Mouse (Mus musculus): ENCODE measurements around the gene Llgl2.

Llgl2 gene

GRCm38 (mm10) chr11:115903384-115904230 lies 79.8 kb downstream of the Llgl2 start:
- no peak for DNase-seq (ENCODE audit: low spot score in 2 of 2)

GRCm38 (mm10) chr11:115904231-115904955 lies 80.5 kb downstream of the Llgl2 start:
- no peak for DNase-seq (ENCODE audit: low spot score in 2 of 2)
